Mouse (Mus musculus) brain, embryonic 14.5 days (tissue): ENCODE results near the gene Astn1.

Experiments
- CTCF ChIP-seq: fragments of 200-500 bp; IDR thresholded peaks from 2 replicates; pipeline ENCODE4 v1.5.1; 2012; ENCODE audit warnings: inconsistent platforms, mild to moderate bottlenecking, moderate library complexity, borderline replicate concordance; ENCODE audit not compliant: insufficient read depth, insufficient read length; ENCODE audit errors: extremely low read depth
- POLR2A ChIP-seq: fragments of 200-500 bp; IDR thresholded peaks from 2 replicates; pipeline ENCODE4 v1.6.1; 2012; ENCODE audit warnings: mild to moderate bottlenecking, inconsistent platforms, borderline replicate concordance; ENCODE audit not compliant: poor library complexity, insufficient read depth, insufficient read length, severe bottlenecking; ENCODE audit errors: extremely low read depth

GRCm38 (mm10) chr1:158740161-158740766, 378.2 kb downstream of the Astn1 start:
- TF ChIP-seq POLR2A = no peak
- TF ChIP-seq CTCF = no peak
